Mouse (Mus musculus) forebrain, embryonic 14.5 days (tissue): ENCODE data around the gene Abhd5. TPM values are rescaled to one million over a fixed set of nuclear protein-coding genes. Genes with fewer than 3 reads are reported as not detected.

Experiments
- ATAC-seq: fragments of 200-750 bp; cut with Nextera tagmentation; 2 replicates; pipeline ENCODE4 v1.8.0; 2017; ENCODE audit warnings: mild to moderate bottlenecking, moderate library complexity
- DNase-seq: peaks from one replicate; pipeline ENCODE4 v3.0.0-alpha.2; 2015; ENCODE audit warnings: low spot score
- H3K27ac ChIP-seq: fragments of 300-500 bp; sonication (generic); 2 replicates; pipeline ENCODE4 v1.5.1; 2014; ENCODE audit warnings: low read depth, mild to moderate bottlenecking, control low read depth, low read length, moderate library complexity
- H3K27me3 ChIP-seq: fragments of 300-500 bp; sonication (generic); replicated peaks from 2 replicates; pipeline ENCODE4 v1.6.1; 2014; ENCODE audit warnings: low read length, control low read depth, mixed read lengths; ENCODE audit not compliant: control insufficient read depth, insufficient read depth
- H3K36me3 ChIP-seq: fragments of 300-500 bp; sonication (generic); 2 replicates; pipeline ENCODE4 v1.6.1; 2014; ENCODE audit warnings: low read length, control low read depth; ENCODE audit not compliant: control insufficient read depth, insufficient read depth
- H3K4me1 ChIP-seq: fragments of 300-500 bp; sonication (generic); 2 replicates; pipeline ENCODE4 v1.6.1; 2014; ENCODE audit warnings: antibody characterized with exemption, low read length, control low read depth; ENCODE audit not compliant: control insufficient read depth, insufficient read depth
- H3K4me2 ChIP-seq: fragments of 300-500 bp; sonication (generic); 2 replicates; pipeline ENCODE4 v1.6.1; 2014; ENCODE audit warnings: mild to moderate bottlenecking, control low read depth, low read length
- H3K4me3 ChIP-seq: fragments of 300-500 bp; sonication (generic); 2 replicates; pipeline ENCODE4 v1.5.1; 2014; ENCODE audit warnings: low read depth, low read length, control low read depth
- H3K9ac ChIP-seq: fragments of 300-500 bp; sonication (generic); 2 replicates; pipeline ENCODE4 v1.6.1; 2014; ENCODE audit warnings: mild to moderate bottlenecking, low read length, control low read depth, moderate library complexity
- H3K9me3 ChIP-seq: fragments of 300-500 bp; sonication (generic); replicated peaks from 2 replicates; pipeline ENCODE4 v1.6.1; 2016; ENCODE audit warnings: low read length, control low read depth, mixed read lengths; ENCODE audit not compliant: control insufficient read depth
- WGBS: fragments of 180-500 bp; shearing (Covaris S2); extraction: QIAGEN DNeasy Blood & Tissue Kit; methylation state at CpG from one replicate; pipeline ENCODE4 v1.1.7; 2014; 5-methylcytosine and 5-hydroxymethylcytosine counted together
- polyA plus RNA-seq: library from polyadenylated mRNA; unstranded; fragments of >200 nt; fragmentation: Nextera tagmentation; extraction: Ambion mirVana; gene quantifications from 2 replicates; pipeline ENCODE4 v1.2.1, GENCODE M21; 2014

Abhd5 gene
- polyA plus RNA-seq, 1 experiment from 2014 or later = 26.9 TPM

DNA sequence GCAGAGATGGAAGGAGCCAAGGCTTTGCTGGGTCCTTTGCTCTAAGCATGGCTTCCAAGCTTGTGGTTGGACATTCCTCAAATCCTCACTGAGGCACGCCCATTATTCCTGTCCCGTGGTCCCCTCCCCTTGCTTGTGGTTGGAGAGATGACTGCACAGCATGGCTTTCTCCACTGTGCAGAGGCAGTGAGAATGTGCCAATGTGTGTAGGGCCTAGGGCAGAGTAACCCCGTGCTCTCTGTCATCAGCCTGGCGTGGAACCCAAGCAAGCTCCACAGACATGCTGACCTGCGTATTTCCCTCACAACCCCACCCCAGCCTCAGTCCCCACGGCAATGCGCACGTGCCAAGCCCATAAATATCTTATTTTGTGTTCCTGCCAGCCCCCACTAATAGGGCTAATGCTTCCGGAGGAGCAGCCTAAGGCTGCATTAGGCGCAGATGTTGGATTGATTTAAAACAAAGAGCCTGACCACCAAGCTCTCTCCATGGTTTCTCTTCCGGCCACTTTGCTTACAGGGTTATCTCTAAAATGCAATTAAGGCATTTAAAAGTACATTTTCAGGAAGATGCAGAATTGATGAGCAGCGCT, 77.7 kb downstream of the Abhd5 start:
- ATAC-seq (no peak), DNase-seq (no peak)
- no peaks in the 10 kb centered on the region for H3K27me3 ChIP-seq
- no peak overlapping the region for H3K4me3 ChIP-seq
- no peak overlapping the region for H3K27ac ChIP-seq
- no peaks in the 10 kb centered on the region for H3K9me3 ChIP-seq
- H3K4me1 ChIP-seq = no peaks in the 10 kb centered on the region
- no peak overlapping the region for H3K9ac ChIP-seq
- H3K36me3 ChIP-seq = no peaks in the 10 kb centered on the region
- no peak overlapping the region for H3K4me2 ChIP-seq
- 84% methylated on average over 12 of the region's 12 CpGs for WGBS

GRCm38 (mm10) chr9:122429685-122430084, 78.3 kb downstream of the Abhd5 start:
- no peaks in the 10 kb centered on the region for H3K27me3 ChIP-seq
- DNase-seq (no peak), ATAC-seq (no peak)
- H3K27ac ChIP-seq = no peak overlapping the region
- no peaks in the 10 kb centered on the region for H3K36me3 ChIP-seq
- WGBS = 86% methylated on average over 1 of the region's 1 CpGs
- H3K4me1 ChIP-seq = no peaks in the 10 kb centered on the region
- no peak overlapping the region for H3K4me2 ChIP-seq
- no peak overlapping the region for H3K4me3 ChIP-seq
- H3K9ac ChIP-seq = no peak overlapping the region
- H3K9me3 ChIP-seq = no peaks in the 10 kb centered on the region

Other genes with a start within 250 kb of the Abhd5 start
- 36.9 and 53.2 TPM in 2 replicates for gene Snrk, start 234.3 kb upstream of the Abhd5 start, polyA plus RNA-seq
- gene Ano10, start 57.2 kb upstream of the Abhd5 start, polyA plus RNA-seq = 42.4 and 45.2 TPM in 2 replicates